Mouse (Mus musculus) induced T-regulatory cell, adult 2 months (primary cell): ENCODE measurements around the gene Tmem269.
A peak's percentile ranks its signal among the peaks of the same experiment; 100 is the strongest.

Experiments
- DNase-seq: peaks from one replicate; pipeline ENCODE4 v3.0.0-alpha.2; 2012; ENCODE audit warnings: low read depth

Tmem269 gene

DNA sequence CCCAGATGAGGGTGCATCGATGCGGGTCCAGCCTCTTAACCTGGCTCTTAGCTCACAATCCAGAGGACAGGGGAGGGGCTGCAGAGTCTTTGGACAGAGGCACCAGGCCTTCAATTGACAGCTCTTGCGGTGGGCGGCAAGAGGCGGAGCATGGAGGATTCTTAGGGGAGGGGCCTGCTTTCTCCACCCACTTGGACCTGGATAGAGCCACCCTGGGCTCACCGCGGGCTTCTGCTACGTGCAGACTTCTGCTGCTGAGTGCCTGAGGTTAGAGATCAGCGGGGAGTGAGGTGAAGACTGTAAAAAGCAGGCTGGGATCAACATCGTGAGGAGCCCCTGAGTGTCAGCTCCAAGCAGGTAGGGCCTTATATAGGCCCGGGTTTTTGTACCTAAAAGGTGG, at the start of gene Tmem269:
Gene Tmem269, minus strand, starts transcription at position 49 of the 400 bp plus-strand sequence.
- DNase-seq, result no peak

- no peak for DNase-seq
Observed at GRCm38 (mm10) chr4:119266606-119267005, 48.6 kb upstream of the Tmem269 start.

DNA sequence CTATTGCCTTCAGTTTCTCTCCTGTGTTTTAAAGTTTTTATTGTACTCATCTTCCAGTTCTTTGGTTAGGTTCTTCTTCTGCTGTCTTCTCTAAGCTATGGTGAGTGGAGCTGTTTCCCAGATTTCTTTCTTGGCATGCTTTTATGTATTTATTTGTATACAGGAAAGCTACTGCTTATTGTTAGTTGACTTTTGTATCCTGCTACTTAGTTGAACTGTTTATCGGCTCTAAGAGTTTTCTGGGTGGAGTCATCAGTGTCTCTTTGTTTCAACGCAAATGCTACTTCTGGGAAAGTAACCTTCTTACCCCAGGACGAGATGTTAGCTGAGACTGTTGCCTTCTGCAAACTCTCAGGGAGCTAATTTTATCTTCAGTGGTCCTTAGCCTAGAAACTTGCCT, 45.4 kb upstream of the Tmem269 start:
- no peak for DNase-seq

- no peak for DNase-seq
Observed at GRCm38 (mm10) chr4:119262483-119262882, 44.5 kb upstream of the Tmem269 start.

DNA sequence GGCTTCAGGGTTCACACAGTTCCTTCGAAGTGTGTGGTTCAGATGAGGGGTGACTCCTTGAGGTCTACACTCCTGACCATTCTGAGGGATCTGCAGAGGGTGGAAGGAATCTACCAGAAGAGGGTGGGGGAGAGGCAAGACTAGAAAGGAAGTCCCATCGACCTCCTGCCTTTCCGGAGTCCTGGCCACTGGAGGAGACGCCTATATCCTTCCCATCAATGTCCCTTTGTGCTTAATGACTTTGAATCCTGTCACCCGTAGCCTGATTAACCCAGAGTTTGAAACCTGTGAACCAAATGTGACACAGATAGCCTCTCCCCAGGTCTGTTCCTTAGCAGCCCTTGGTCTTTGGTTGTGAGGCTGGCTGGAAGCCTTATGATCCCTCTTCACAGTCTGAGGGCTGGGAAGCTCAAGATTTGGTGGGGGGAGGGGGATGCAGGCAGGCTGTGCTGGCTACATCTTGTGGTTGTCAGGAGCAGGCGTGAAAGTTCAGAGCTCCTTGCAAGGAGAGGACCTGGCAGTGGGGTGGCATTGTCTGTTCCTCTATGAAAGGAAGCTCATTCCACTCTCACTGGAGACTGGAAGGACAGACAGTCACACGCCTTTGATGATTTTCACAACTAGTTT, 43.2 kb upstream of the Tmem269 start:
- no peak for DNase-seq

DNA sequence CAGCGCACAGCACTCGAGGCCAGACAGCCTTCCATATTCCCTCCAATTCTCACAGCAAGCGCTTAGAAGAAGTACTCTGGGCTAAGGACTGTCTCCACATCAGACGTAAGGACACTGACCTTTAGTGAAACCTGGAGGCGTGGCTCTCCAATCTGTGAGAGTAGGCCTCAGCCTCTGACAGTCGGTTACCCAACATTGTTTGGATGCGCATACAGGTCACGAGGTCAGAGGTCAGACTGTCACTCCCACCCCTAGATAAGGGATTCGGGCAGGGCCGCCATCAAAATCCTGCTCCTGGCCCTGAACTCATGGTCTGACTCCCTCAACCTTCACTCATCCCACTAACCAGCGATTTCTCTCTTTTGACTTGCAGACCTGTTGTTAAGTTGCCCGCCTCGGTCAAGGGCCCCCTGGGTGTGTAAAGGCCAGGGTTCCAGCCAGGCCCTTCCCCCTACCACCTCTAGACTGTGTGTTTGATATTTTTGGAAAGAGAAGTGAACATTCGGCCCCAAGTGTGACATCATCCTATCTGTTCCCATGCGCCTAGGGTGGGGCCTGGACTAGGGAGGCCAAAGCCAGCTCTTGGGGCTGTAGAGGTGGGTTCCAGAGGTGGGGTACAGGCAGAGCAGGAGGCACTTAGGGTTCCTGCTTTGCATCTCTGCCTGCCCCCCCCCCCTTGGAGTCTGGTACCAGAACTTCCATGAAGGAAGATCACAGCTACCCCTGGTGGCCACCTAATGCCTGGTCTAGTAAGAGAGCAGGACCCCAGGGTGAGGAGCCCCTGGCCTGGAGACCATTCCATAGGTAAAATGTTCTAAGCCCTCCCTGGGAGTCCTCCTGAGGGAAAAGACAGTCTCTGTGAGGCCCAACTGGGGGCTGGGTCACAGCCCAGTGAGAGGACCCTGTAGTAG, 41.6 kb upstream of the Tmem269 start:
- DNase-seq, result no peak

- no peak for DNase-seq
Observed at GRCm38 (mm10) chr4:119257083-119257482, 39.1 kb upstream of the Tmem269 start.

DNA sequence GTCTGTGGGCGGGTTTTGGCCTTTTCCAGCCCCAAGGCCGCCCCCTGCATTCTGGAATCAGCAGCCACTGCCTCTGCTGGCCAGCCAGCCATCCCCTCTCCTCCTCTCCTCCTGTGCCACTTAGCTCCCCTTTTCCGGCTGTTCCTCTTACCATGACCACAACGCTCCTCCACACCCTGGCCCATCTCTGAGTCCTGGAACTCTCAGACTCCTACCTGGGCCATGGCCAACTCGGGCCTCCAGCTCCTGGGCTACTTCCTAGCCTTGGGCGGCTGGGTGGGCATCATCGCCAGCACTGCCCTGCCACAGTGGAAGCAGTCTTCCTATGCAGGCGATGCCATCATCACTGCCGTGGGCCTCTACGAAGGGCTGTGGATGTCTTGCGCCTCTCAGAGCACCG, 37.3 kb upstream of the Tmem269 start, which contains the start of gene Cldn19:
Gene Cldn19, plus strand, starts transcription at position 64 of the 400 bp plus-strand sequence.
- no peak for DNase-seq

DNA sequence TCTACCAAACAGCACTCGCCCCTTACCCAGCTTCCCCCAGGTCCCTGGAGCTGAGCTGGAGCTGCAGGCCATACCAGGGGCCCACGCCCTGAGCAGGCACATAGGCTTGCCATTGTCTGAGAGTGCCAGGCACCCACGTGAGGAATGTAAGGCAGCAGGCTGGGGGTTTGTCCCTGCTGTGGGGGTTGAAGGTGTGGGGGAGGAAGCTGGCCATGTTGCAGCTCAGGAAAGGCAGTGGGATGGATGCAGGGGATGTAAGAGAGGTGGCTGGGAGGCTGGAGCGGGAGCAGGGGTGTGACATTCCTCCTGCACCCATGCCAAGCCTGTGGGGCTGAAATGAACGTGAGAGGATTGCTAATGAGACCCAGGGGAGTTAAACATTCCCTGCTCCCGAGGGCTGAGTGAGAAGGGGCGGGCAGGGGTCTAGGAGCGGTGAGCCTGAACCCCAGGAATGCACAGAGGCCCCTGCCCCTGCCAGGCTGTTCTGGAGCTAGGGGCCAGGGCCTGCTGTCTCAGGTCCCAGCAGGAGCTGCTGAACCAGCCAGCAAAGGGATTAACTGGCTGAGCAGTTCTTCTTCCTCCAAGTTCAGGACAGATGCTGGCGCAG, 36.1 kb upstream of the Tmem269 start:
- DNase-seq, result no peak

DNA sequence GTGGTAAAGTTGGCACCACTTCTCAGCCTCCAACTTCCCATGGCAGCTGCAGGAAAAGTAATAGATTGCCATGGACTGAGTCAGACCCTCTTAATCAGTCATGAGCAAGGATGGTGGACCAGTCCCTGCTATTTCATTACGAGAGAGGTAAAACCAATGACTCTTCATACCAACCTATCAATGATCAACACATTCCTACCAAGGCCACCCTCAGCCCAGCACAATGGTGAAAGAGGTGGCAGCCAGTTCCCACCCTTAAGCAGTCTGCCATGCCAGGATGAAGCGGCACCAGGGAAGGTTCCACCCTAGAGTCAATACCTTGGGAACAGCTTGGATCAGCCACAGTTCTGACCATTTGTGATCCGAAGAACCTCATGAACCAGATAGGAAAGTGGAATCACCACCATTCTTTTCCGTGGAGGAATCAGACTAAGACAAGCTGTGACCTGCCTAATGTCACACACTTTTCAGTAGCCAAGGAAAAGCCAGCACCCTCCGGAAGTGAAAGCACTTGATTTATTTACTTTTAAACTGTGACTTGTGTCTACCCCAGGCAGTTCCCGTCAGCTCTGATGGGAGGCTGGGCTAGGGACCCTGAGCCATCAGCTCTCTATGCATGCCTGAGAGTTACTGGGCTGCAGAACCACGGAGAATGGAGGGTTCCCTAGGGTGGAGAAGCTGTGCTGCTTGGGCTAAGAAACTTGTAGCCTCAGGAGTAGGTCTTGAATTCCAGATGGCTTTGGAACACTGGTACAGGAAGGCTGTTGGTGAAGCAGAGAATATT, 34.2 kb upstream of the Tmem269 start:
- DNase-seq, result no peak

DNA sequence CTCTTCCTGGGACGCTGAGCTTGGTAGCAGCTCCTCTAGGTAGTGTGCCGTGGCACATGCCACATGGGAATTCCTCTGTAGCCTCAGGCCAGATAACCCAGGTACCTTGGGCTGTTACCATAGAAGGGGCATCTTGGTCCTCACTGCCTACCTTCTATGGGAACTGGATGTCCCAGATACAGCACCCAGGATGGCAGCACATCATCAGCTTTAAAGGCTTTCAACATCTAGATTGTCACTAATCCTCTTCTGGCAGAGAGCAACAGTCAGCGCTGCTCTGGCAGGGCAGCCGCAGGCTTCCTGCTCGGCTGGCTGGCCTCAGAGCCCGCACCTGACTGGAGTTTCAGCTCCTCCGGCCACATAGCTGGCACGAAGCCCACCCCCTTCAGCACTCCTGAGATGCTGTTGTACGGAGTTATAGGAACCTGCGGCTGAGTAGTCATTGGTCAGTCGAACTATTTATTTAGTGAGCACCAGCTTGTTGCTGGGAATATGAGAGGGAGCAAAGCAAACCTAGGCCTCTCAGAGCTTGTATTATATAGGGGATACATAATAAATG, 30.5 kb upstream of the Tmem269 start:
- no peak for DNase-seq

DNA sequence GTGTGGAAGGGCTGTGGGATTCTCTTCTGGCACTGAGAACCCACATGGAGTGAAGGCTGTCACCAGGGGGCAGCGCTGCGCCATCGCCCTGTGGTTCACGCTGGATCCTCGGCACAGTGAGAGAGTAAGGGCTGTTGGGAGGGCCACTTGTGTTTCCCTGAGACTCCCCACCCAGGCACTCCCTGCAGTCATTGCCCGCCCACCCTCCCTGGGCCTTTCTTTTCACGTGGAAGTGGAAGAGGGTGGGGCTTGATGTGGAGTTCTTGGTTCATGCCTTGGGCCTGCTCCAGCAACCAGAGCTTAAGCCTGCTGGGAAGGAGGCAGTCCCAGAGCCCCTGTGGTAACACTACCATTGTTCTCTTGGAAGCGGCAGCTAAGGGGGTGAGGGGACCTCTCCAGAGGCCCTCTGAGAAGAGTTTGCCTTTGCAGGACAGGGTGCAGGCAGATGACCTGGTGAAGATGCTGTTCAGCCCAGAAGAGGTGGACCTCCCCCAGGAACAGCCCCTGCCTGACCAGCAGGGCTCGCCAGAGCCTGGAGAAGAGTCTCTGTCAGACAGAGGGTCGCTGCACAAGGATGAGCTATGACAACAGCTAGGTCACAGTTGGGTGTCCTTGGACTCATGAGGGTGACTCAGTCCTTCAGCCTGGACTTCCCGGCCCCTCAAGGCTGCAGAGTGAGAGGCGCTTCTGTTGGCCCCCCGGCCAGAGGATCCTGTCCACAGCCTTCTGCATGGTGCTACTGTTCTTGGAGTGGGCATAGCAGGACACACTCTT, 29.6 kb upstream of the Tmem269 start:
- DNase-seq, result peak; percentile 69

GRCm38 (mm10) chr4:119246688-119247225, 28.7 kb upstream of the Tmem269 start:
- DNase-seq, result no peak

- no peak for DNase-seq
Observed at GRCm38 (mm10) chr4:119245961-119246360, 27.9 kb upstream of the Tmem269 start.

DNA sequence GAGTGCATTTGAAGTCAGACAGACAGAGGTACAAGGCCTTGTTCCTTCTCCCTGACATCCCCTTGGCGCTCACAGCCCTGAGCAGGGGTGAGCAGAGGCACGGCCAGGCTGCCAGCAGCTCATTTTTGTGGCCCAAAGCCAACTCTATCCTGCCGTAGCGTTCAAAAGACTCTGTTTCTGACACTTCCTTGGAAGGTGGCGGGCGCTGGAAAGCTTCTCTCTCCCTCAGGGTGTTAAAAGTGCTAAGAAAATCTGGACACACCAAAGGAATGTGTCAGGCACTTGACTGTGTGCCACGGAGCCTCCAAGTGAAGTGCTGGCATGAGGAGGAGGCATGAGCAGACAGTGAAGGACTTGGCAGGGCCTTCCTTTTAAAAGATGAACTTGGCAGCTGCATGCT, 27.5 kb upstream of the Tmem269 start:
- no peak for DNase-seq

GRCm38 (mm10) chr4:119244468-119245240, 26.6 kb upstream of the Tmem269 start:
- no peak for DNase-seq

GRCm38 (mm10) chr4:119242571-119242970, 24.6 kb upstream of the Tmem269 start:
- no peak for DNase-seq

- no peak for DNase-seq
Observed at GRCm38 (mm10) chr4:119241664-119242063, 23.6 kb upstream of the Tmem269 start.

- DNase-seq, result peak; percentile 88
Observed at GRCm38 (mm10) chr4:119239181-119239682, 21.2 kb upstream of the Tmem269 start.

GRCm38 (mm10) chr4:119238661-119239060, 20.6 kb upstream of the Tmem269 start:
- DNase-seq, result no peak
